Mouse (Mus musculus) frontal cortex, postnatal 10 days (tissue): ENCODE measurements around the gene Per3.

ENCODE experiments used
- DNase-seq, 2 experiments: peaks; one replicate each; pipeline ENCODE4 v3.0.0; 2022; ENCODE audit warnings: low spot score in 2 of 2, mixed read lengths in 1 of 2

Per3 gene

GRCm38 (mm10) chr4:151044037-151044943, at the start of gene Per3:
TSS of gene Per3 (minus strand) at chr4:151044665.
- DNase-seq: peak; percentile 95 to 97

- no peak for DNase-seq
Observed at GRCm38 (mm10) chr4:151089270-151089669, 44.8 kb upstream of the Per3 start, which contains the start of gene Gm13090. TSS of gene Gm13090 (plus strand) at chr4:151089570.

GRCm38 (mm10) chr4:151088819-151089218, 44.4 kb upstream of the Per3 start:
- no peak for DNase-seq

- no peak for DNase-seq
Observed at GRCm38 (mm10) chr4:151087358-151087757, 42.9 kb upstream of the Per3 start.

GRCm38 (mm10) chr4:151083027-151083426, 38.6 kb upstream of the Per3 start:
- DNase-seq: no peak

- no peak for DNase-seq
Observed at GRCm38 (mm10) chr4:151081977-151082376, 37.5 kb upstream of the Per3 start.

- no peak for DNase-seq
Observed at GRCm38 (mm10) chr4:151081355-151081754, 36.9 kb upstream of the Per3 start.

GRCm38 (mm10) chr4:151074817-151075216, 30.4 kb upstream of the Per3 start:
- DNase-seq: no peak

GRCm38 (mm10) chr4:151073108-151073744, 28.8 kb upstream of the Per3 start:
- peak in 1 of 2 experiments; percentile 74 for DNase-seq

GRCm38 (mm10) chr4:151070962-151071361, 26.5 kb upstream of the Per3 start:
- DNase-seq: no peak

- no peak for DNase-seq
Observed at GRCm38 (mm10) chr4:151068751-151069150, 24.3 kb upstream of the Per3 start.

- no peak for DNase-seq
Observed at GRCm38 (mm10) chr4:151059566-151059965, 15.1 kb upstream of the Per3 start.

GRCm38 (mm10) chr4:151058634-151059033, 14.2 kb upstream of the Per3 start:
- no peak for DNase-seq

GRCm38 (mm10) chr4:151057347-151058321, 13.2 kb upstream of the Per3 start, which contains the start of gene Vamp3:
TSS of gene Vamp3 (minus strand) at chr4:151057963.
- peak; percentile 97 to 99 for DNase-seq

- DNase-seq: no peak
Observed at GRCm38 (mm10) chr4:151051162-151051561, 6.7 kb upstream of the Per3 start.

GRCm38 (mm10) chr4:151046524-151046923, 2.1 kb upstream of the Per3 start:
- DNase-seq: no peak

- DNase-seq: no peak
Observed at GRCm38 (mm10) chr4:151044944-151045570, 592 bp upstream of the Per3 start.

GRCm38 (mm10) chr4:151043281-151043680, 1.2 kb downstream of the Per3 start:
- DNase-seq: no peak

GRCm38 (mm10) chr4:151041506-151041905, 3.0 kb downstream of the Per3 start:
- peak in 1 of 2 experiments; percentile 31 for DNase-seq

GRCm38 (mm10) chr4:151037800-151038199, 6.7 kb downstream of the Per3 start:
- DNase-seq: no peak

- no peak for DNase-seq
Observed at GRCm38 (mm10) chr4:151036521-151036920, 7.9 kb downstream of the Per3 start.
